Mouse (Mus musculus): Measurements from ENCODE around the gene Smap1.
"Not testable (repeated sequence)": the region's sequence is repeated elsewhere in the genome, so short reads cannot be mapped to it uniquely, and the experiment has no call there.

Smap1 gene

DNA sequence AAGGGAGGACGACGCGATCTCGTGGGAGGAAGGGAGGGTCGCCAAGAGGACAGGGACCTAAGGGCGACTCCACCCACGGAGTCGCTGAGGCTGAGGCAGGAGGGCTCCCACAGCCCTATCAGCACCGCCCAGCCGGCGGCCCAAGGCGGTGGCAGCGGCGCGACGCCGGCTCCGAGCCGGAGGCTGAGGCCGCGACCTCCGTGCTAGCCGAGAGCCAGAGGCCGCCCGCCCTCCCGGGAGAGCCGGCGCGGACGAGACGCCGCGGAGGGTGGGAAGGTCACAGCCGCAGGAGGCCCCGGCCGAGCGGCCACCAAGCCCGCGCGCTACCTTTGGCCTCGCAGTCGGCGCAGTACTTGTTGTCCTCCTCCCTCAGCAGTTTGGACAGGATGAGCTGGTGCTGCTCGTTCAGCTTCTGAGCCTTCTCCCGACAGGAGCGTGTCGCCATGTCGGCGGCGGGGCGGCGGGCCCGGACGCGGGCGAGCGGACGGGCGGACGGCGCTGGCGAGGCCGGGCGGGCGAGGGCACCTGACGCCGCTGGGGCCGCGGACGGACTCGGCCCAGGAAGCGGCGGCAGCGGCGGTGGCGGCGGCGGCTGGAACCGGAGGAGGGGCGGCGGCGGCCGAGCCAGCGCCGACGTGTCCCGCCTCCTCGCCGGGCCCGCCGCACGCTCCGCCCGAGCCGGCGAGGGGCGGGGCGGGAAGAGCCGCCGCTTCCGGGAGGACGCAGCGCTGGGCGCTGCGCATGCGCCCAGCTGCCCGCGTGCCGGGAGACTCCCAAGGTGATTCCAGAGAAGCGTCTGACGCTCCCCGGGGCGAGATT, at the start of gene Smap1:
Gene Smap1 (minus strand): TSS at position 607 of the 819 bp plus-strand sequence.
- peak; percentile 3 to 39 for DNase-seq (ENCODE audit: low read depth in 1 of 2, low spot score in 2 of 2)

DNA sequence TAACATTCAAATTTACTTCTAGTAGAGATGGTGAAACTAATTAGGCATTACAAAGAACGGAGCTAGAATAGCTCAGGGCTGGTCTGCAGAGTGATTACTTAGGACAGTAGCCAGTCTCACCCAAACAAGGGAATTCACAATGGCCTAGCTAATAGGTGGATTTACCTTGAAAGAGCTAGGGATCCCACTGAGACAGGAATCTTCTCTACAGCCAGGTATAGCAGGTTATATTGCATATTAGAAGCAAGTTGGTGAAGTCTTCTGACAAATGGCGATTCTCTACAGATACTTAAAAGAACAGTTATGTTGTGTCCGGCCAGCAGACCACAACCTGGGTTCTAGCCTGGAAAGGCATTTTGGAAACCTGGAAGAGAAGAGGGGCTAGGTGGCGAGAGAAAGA, 49.0 kb upstream of the Smap1 start:
- not testable (repeated sequence) for DNase-seq (ENCODE audit: low read depth in 1 of 2, low spot score in 2 of 2)

DNA sequence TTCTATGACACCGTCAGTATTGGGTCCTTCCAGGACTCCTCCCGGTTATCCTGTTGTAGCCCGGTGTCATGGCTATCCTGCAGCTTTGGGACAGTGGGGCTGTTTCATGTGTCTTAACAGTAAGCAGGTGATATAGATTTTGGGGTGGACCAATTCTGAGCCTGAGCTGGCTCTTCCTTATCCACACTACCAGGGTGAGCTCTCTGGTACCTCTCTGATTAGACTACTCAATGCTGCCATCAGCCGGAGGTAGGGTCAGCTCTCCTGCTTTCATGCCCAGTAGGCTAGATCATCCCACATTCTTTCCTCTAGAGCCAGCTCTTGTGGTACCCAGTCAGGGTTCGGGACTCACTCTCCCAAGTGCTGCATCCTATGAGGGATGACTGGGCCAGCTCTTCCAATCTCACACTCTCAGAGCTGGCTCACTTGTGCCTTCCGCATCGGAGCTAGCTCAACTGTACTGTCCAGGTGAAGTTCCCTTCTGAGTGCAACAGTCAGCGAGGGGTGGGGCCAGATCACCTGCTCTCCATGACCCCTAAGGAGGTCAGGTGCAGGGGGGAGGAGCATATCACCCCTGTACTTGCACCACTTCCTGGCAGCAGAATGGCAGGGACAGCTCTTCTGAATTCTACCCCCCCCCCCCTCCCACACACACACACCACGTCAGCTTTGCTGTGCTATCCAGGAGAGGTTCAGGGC, 46.1 kb upstream of the Smap1 start:
- DNase-seq (ENCODE audit: low read depth in 1 of 2, low spot score in 2 of 2): no peak

DNA sequence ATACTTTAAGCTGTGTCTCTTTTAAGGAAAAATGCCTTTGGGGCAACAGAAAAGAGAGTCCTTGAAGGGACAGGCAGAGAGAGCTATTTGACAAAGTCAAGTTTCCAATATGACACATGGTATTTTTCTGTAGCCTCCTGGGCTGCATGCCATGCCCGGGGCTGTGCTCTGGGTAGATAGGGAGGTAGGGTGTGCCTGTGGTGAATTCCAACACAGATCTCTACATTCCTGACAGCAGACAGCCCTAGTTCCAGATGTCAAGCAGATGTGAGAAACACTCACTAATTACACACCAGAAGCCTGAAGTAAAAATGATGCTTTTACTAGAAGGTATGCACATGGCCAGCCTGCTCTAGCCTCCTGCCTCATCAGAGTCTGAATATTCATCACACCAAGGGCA, 44.1 kb upstream of the Smap1 start:
- no peak for DNase-seq (ENCODE audit: low read depth in 1 of 2, low spot score in 2 of 2)

DNA sequence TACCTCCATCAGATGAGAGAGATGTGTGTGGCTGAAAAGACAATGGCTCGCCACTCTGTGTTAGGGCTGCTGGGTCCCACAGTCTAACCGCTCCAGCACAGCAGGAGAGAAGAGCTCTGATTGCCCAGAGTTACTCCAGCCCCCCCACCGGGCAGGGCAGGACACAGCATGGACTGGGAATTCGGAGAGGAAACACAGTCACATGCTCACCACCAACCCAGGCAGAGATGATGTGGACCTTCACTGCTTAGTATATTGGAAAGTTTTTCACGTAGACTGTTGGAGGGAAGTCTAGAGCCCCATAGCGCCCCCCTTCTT, 37.3 kb upstream of the Smap1 start:
- no peak for DNase-seq (ENCODE audit: low read depth in 1 of 2, low spot score in 2 of 2)

DNA sequence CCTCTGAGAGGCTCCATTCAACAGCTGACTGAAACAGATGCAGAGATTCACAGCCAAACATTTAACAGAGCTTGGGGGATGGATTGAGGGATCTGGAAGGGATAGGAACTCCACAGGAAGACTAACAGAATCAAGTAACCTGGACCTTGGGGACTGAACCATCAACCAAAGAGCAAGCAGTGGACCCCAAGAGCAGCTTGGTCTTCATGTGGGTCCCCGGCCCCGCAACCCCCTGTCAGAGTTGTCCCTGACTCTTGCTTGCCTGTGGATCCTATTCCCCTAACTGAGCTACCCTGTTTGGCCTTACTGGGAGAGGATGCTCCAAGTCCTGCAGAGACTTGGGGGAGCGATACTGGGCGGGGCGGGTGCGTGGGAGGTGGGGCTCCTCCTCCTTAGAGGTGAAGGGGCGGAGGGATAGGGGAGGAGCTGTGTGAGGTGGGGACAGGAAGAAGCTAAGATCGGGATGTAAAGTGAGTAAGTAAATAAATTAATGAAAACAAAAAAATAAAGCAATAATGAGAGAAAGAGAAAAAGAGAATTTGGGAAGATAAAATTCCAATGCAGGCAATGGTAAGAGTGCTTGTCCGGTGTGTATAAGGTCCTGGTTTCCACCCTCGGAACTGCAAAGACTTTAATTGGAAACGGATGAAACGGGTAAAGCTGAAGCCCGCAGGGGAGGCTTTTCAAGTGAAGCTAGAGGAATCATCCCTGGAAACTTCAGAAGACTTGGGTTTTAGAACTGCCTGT, 36.7 kb upstream of the Smap1 start:
- no peak for DNase-seq (ENCODE audit: low read depth in 1 of 2, low spot score in 2 of 2)

DNA sequence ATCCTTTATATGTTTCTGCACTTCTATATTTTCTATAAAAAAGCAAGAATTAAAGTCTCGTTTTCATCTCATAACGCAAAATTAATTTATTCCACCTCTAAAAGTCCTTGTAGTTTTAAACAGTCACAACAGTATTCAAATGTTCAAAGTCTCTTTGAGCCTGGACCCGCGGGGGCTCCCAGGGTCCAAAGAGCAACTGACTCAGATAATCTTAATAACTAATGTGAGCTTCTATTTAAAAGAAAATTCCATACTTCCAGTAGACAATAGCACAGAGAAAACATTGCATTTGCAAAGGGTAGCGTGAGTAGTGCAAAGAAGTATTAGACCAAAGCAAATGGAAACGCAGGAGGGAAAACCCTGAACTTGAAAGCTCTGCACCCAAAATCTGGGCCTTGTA, 36.0 kb upstream of the Smap1 start:
- DNase-seq (ENCODE audit: low read depth in 1 of 2, low spot score in 2 of 2): no peak

DNA sequence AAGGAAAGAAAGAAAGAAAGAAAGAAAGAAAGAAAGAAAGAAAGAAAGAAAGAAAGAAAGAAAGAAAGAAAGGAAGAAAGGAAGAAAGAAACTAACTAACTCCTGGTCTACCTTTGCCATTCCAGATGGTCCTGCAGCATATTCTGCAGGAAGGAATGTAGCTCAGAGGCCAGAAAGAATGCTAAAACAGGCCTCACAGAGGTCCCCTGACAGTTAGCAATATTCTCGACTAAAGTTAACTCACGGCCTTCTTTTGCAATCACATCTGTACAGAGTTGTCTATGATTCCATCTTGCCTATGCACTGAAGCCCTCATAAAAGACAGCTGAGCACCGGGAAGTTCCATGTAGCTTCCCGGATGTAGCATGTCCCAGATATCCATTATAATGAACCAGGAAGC, 33.4 kb upstream of the Smap1 start:
- no peak for DNase-seq (ENCODE audit: low read depth in 1 of 2, low spot score in 2 of 2)

DNA sequence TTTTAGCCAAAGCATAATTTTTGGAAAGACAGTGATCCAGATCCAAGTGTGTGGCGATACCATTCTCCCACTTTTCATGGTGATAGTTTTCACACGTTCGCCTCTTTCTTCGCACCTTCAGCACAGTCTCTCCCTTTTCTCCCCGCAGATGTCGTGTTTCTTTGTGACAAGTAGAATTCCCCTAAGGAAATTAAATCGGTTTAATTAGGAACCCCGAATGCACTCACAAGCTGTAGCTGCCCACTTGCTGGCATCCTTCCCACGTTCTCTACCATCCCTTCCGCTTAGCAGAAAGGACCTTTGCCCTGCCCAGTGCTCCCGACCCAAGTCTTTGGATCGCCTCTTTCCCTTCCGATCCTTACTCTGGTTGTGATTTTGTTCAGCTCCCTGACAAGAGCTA, 31.8 kb upstream of the Smap1 start:
- no peak for DNase-seq (ENCODE audit: low read depth in 1 of 2, low spot score in 2 of 2)

DNA sequence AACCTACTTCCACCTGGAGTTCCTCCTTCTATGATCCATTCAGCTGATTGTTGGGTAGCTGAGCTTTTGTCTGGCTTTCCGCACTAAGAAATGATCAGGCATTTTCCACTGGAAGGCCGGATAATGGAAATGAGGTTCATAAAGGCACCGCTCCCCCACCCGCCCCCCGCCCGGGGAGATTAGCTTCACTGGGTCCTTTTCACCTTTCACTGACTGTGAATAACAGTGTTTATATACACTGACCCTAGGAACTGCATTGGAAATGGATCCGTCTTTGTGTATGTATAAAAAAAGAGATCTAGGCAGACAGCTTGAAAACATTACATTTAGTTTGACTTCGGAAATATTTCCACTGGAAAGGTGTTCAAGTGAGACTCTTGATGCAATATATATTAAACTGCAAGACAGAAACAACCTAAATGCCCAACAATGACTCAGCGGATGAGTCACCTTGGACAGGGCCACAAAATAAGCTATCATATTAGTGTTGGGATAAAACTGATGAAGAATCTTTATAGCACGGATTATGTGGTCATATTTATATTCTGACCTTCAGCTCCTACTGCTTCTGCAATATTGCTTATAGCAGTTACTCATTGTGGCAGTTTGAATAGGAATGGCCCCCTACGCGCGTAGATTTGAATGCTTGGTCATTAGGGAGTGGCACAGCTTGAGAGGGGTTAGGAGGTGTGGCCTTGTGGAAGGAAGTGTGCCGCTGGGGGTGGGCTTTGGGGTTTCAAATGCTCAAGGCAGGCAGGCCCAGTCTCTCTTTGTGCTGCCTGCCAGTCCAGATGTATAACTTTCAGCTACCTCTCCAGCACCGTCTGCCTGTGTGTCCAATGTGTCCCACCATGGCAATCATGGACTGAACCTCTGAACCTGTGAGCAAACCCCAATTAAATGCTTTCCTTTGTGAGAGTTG, 26.9 kb upstream of the Smap1 start:
- DNase-seq (ENCODE audit: low read depth in 1 of 2, low spot score in 2 of 2): no peak

DNA sequence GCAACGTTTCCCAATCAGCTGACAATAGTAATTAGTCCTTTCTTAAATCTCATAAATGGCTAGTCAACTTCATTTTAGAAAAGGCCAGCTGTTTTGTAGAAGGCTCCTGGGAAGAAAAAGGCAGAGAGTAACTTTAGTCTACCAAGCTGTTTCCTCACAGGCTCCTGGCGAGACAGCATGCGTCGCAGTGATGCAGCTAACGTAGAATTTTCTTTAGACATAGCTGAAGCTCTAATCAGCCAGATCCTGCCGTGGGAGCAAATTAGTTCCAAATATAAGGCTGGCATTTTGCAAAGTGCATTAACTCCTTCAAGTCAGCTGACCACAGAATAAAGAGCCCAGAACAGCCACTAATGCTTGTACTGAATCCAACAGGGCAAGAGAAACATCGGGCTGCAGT, 26.2 kb upstream of the Smap1 start:
- DNase-seq (ENCODE audit: low read depth in 1 of 2, low spot score in 2 of 2): no peak

DNA sequence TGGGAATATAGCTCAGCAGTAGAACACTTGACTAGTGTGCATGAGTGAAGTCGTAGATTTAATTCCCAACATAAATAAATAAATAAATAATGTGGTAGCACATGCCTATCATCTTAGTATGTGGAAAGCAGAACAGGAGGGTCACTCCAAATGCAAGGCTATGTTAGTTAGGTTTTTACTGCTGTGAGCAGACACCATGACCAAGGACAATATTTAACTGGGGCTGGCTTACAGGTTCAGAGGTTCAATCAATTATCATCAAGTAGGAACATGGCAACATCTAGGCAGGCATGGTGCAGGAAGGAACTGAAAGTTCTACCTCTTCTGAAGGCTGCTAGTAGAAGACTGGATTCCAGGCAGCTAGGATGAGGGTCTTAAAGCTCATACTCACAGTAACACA, 22.0 kb upstream of the Smap1 start:
- DNase-seq (ENCODE audit: low read depth in 1 of 2, low spot score in 2 of 2): no peak

DNA sequence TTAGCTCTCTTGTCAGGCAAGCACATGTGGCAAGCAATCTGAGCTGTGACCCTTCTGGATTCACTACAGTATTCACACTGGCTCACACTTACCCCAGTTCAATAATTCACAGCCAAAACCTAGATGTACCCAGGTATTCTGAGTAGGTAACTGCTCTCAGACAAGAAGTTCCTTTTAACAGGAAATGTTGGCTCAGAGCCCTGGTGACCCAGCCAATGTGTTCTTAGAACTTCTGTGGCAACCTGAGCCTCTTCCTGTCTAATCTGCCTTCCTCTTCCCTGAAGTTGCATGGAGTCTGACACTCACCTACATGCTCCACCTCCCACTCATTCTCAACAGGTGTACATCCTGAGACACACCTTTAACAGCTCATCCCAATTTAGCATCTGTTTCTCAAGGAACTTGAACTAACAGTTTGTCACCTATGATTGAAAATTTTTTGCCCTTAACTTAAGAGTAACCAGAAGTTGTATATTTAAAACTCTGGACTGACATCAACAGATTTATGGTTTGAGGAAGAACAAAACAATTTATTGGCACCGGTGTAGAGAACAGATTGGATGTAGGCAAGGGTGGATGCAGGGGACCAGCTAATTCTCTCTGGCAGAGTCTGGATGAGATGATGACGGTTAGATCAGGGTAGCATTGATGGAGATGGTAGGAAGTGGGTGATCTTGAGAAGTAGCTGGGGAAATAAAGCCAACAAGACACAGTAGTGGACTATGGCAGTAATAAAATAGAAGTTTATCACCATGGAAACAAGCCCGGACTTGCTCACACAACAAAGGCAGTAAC, 21.2 kb upstream of the Smap1 start:
- no peak for DNase-seq (ENCODE audit: low read depth in 1 of 2, low spot score in 2 of 2)

DNA sequence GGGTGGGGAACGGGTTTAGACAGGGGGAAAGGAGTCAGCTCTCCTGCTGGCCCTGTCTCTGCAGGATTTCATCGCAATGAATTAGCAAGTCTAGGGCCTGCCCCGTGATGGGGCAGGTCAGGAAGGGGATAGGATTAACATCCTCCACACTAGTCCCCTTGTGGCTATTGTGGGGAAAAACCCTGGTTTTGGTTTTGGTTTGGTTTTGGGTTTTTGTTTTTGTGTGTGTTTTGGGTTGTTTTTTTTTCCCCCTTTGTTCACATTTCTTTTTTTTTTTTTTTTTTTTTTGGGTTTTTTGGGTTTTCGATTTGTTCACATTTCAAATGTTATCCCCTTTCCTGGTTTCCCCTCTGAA, 13.3 kb upstream of the Smap1 start:
- DNase-seq (ENCODE audit: low read depth in 1 of 2, low spot score in 2 of 2): no peak

DNA sequence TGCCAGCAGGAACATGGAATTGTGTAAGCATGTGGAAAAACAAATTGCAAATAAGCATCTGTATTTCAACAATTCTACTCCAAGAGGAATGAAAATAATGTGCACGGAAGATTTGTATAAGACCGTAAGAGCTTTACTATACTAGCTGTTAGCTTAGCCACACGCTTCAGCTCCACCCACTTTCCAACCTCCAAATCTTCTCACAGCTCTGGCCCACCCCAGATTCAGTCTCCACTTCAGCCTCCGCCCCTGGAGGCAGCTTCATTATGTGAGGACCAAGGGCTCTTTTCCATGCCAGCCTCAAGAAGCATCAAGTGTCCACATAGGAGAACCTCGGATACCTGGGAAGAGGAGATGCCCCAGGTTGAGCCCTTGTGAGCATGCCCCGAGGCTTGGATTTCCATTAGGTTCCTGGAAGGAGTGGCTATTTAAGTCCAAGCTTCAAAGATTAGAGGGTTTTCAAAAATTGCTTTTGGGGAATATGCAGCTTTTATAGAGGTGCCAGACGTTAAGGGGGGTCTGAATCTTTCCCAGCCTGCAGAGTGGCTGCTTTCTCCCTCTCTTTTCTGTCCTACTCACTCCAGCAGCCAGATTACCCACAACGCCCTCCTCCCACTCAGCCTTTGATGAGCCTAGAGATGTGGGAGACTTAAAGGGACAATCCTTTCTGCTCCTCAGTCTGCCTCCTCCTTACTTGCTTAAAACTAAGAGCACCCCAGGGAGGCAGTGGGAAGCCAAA, 12.7 kb upstream of the Smap1 start:
- DNase-seq (ENCODE audit: low read depth in 1 of 2, low spot score in 2 of 2): no peak

DNA sequence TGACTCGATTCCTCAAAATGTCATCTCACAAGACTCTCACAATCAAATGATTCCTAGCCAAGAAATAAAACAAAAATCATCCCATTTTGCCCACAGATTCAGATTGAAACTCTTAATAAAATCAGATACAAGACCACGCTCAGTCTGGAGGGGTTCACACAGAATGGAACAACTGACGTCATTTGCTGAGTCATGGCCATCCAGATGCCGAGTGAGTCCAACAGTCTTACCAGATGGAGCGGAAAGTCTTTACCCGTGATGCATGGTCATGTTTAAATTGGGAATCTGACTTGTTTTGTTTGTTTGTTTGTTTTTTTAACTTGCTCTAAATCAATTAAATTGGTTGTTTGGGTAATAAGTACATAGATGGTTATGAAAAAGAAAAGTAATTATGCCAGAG, 7.3 kb upstream of the Smap1 start:
- no peak for DNase-seq (ENCODE audit: low read depth in 1 of 2, low spot score in 2 of 2)

DNA sequence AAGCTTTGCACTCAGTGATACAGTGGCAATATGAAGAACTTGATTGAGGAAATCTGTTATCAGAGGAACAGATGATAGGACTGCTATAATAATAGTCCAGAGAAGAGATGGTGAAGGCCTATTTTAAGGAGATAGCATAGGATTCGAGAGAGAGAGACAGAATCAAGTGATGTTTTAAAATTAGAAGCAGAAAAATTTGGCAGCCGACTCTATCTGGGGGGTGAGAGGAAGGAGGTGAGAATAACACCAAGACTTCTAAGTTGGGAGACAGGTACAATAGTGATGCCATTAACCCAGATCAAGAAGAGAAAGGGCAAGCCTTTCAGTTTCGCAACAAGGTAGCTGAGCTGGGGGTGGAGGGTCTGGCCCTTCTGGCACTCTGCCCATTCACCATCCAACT, 6.3 kb upstream of the Smap1 start:
- no peak for DNase-seq (ENCODE audit: low read depth in 1 of 2, low spot score in 2 of 2)

DNA sequence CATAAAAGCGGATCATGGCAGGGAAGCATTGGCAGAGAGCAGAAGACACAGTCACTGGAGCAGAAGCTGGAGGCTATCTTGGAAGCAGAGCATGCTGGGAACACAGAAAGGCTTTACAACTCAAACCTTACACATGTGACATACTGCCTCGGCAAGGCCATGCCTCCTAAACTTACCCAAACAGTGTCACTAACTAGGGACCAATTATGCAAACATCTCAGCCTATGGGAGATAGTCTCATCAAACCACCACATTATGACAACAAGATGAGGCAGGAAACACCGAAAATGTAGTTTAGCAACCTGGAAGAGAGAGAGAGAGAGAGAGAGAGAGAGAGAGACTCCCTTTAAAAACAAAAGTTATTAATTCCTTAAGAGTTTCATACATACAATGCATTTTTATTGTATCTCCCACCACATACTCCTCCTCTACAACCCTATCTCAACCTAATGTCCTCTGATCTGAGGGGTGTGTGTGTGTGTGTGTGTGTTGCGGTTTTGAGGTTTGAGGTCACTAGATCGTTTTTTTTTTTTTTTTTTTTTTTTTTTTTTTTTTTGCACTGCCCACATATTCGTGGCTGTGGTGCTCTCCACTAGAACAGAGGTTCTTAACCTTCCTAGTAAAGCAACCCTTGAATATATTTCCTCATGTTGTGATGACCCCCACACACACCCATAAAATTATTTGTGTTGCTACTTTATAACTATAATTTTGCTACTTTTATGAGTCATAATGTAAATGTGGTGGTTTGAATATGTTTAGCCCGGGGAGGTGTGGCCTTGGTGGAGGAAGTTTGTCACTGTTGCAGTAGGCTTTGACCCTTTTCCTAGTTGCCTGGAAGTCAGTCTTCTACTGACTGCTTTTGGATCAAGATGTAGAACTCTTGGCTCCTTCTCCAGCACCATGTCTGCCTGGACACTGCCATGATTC, 1.9 kb upstream of the Smap1 start:
- DNase-seq (ENCODE audit: low read depth in 1 of 2, low spot score in 2 of 2): no peak

DNA sequence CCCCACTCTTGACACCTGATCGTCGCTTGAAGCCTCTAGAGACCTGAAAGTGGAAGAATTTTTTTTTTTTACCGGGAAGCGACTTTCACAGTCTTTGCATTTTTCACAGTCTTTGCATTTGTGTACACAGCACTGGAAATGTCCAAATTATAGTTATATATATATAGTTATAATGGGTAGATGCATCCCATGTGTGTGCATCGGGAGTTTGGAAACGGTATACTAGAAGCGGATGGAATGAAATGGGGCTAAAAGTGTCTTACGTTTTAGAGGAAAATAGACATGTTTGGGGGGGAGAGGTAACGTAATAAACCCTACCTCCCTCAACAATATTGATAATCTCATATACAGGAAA, 390 bp upstream of the Smap1 start:
- DNase-seq (ENCODE audit: low read depth in 1 of 2, low spot score in 2 of 2): no peak

Measured in monocyte, adult 2 months (primary cell).